Mouse (Mus musculus): ENCODE results near the gene Cdc42ep2.
"Not testable (repeated sequence)": the region's sequence is repeated elsewhere in the genome, so short reads cannot be mapped to it uniquely, and the experiment has no call there.

Gene Cdc42ep2

DNA sequence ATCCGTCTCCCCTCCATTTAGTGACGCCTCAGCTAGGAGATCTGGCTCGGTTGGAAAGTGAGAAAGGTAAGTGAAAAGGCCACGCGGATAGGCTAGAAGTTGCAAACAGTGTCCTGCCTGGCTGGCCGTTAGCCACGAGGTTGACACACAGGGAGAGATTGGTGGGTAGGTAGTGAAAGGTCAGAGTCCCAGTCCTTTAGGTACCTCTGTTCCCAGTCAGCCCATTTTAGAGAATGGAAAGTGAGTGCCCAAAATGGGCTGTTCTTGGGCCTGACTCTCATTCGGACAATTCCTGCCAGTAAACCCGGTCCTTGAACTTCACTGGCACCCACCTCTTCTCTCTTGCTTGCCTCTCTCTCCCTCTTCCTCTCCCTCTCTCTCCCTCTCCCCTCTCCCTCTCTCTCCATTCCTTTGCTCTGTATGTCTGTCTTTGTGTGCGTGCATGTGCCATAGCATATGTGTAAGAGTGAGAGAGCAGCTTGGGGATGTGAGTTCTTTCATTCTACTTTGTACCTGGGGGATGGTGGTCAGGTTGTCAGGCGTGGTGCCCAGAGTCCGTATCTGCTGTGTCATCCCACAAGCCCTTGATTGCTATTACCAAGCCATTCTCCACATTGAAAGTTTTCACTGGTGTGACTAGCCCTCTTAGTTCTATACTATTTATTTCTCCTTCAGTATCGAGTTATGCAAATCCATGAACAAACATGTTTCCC is 11.5 kb downstream of the Cdc42ep2 start, which contains the start of gene Dpf2:
Dpf2 (minus strand) TSS at position 4 of the 713 bp plus-strand sequence.
- no peak for DNase-seq (ENCODE audit: extremely low spot score, low read depth, low spot score)

- DNase-seq (ENCODE audit: extremely low spot score, low read depth, low spot score): peak; percentile 99
Measured at GRCm38 (mm10) chr19:5912103-5913006, 12.3 kb downstream of the Cdc42ep2 start.

DNA sequence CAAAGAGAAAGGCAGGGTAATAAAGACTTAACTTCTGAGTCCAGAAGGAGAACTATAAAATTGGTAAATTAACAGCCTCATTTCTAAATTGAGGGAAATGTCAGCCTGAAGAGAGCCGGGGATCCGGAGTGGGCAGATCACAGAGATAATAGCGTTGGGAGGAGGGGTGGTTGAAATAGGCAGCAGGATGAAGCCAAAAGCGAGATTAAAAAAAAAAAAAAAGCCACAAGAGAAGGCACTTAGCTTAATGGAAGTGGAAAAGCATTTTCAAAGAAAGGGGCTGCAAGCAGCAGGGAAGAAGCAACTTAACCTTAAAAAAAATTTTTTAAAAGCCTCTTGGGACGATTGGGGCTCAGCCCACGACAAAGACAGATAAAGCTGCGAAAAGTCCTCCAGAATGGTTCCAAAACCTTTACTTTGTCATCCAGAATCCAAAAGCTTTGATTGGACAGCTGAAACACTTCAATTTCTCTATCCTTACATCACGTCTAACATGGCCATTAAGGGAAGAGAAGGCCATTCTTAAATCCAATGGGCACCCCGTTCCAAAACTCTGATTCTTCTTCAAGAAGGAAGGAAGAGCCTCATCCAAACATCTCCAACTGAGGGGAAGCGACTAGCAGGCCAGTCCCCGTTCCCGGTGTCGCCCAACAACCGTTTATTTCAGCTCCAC is 13.1 kb downstream of the Cdc42ep2 start:
- DNase-seq (ENCODE audit: extremely low spot score, low read depth, low spot score): no peak

GRCm38 (mm10) chr19:5910221-5910620 is 14.4 kb downstream of the Cdc42ep2 start:
- no peak for DNase-seq (ENCODE audit: extremely low spot score, low read depth, low spot score)

DNA sequence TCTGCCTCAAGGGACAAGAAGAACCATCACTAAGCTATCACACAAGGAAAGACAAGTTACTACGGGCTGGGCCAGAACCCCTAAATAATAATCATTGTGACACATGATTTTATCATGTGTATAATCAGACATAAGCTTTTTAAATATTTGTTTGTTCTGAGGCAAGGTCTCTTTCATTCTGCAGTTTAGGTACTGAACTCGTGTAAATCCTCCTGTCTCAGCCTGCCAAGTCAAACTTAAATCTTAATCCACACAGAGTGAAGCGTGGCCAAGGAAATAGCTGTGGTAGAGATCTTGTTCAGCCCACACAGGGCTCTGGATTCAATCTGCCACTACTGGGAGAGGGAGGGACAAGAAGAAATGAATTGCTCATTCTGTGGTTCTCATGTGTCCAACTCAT is 17.3 kb downstream of the Cdc42ep2 start:
- no peak for DNase-seq (ENCODE audit: extremely low spot score, low read depth, low spot score)

GRCm38 (mm10) chr19:5894002-5894678 is 30.5 kb downstream of the Cdc42ep2 start, which contains the start of gene Tigd3:
Gene Tigd3, minus strand, starts transcription at chr19:5894149.
- peak; percentile 82 for DNase-seq (ENCODE audit: extremely low spot score, low read depth, low spot score)

GRCm38 (mm10) chr19:5893282-5894001 is 31.2 kb downstream of the Cdc42ep2 start:
- no peak for DNase-seq (ENCODE audit: extremely low spot score, low read depth, low spot score)

- DNase-seq (ENCODE audit: extremely low spot score, low read depth, low spot score): no peak
Measured at GRCm38 (mm10) chr19:5892735-5893134, 31.9 kb downstream of the Cdc42ep2 start.

DNA sequence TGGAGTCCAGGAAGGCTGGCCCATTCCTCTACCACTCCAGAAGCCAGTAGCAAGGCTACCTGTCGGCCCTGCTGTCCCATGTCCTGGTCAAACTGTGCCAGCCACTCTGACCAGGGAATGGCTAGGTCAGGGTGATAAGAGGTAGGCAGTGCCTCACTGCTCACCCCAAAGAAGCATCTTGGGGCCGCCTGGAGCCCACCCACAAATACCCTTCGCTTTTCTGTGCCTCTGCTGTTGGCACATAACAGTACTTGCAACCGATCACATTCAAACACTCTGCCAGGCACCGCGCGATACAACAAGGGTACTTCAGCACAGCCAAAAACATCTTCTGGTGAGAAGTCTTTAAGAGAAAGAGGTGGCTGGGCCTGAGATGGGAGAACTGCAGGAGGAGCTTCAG is 32.4 kb downstream of the Cdc42ep2 start:
- DNase-seq (ENCODE audit: extremely low spot score, low read depth, low spot score): no peak

DNA sequence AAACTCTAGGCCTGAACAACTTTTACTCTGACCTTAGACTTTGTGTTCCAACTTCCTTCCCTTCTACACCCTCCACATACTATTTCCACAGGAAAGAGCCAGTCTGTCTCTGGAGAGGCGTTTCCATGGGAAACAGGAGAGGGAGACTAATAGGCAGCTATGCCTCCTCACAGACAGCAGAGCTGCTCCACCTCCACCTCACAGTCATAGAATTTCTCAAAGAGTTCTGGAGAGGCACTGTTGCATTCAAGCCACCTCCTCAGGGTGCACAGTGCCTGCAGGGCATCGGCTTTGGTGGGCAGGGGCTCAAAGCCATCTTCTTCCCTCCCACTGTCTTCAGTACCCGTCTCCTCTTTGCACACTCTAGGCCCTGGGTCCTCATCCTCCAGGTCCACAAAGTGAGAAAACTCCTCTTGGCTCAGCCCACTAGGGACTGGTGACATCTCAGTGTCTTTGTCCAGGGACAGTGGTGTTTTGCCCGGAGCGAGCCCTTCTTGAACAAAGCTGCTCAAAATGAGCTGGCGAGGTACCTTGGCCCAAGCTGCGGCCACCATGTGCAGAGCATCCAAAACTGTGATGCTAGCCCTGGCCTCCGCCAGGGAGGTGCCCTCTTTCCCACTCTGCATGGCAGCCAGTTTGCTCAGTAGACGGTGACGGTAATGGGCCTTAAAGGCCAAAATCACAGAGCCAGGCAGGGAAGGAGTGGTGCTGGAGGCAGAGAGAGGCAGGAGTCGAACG is 32.9 kb downstream of the Cdc42ep2 start:
- no peak for DNase-seq (ENCODE audit: extremely low spot score, low read depth, low spot score)

GRCm38 (mm10) chr19:5889211-5889610 is 35.4 kb downstream of the Cdc42ep2 start:
- no peak for DNase-seq (ENCODE audit: extremely low spot score, low read depth, low spot score)

- DNase-seq (ENCODE audit: extremely low spot score, low read depth, low spot score): no peak
Measured at GRCm38 (mm10) chr19:5887234-5887815, 37.3 kb downstream of the Cdc42ep2 start.

- no peak for DNase-seq (ENCODE audit: extremely low spot score, low read depth, low spot score)
Measured at GRCm38 (mm10) chr19:5885838-5886237, 38.8 kb downstream of the Cdc42ep2 start.

- DNase-seq (ENCODE audit: extremely low spot score, low read depth, low spot score): no peak
Measured at GRCm38 (mm10) chr19:5883935-5884334, 40.7 kb downstream of the Cdc42ep2 start.

- not testable (repeated sequence) for DNase-seq (ENCODE audit: extremely low spot score, low read depth, low spot score)
Measured at GRCm38 (mm10) chr19:5882079-5882478, 42.5 kb downstream of the Cdc42ep2 start.

GRCm38 (mm10) chr19:5881155-5881554 is 43.5 kb downstream of the Cdc42ep2 start:
- no peak for DNase-seq (ENCODE audit: extremely low spot score, low read depth, low spot score)

DNA sequence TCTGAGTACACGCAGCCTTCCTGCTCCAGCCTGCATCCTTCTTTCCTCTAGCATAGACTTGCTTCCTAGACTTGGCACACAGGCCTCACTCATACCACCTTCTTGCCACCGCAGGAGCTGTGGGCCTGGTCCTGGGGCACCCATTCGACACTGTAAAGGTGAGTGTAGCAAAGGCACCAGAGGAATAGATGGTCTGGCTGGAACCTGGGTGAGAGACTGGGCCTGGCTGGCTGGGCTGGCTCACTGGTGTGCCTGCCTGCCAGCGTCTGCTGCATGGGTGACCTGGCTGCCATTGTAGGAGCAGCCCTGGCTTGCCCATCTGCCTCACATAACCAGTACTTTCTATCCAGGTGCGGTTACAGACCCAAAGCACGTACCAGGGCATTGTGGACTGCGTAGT is 44.9 kb downstream of the Cdc42ep2 start:
- no peak for DNase-seq (ENCODE audit: extremely low spot score, low read depth, low spot score)

- no peak for DNase-seq (ENCODE audit: extremely low spot score, low read depth, low spot score)
Measured at GRCm38 (mm10) chr19:5878916-5879315, 45.7 kb downstream of the Cdc42ep2 start.

GRCm38 (mm10) chr19:5878362-5878722 is 46.3 kb downstream of the Cdc42ep2 start:
- DNase-seq (ENCODE audit: extremely low spot score, low read depth, low spot score): no peak
